Mouse (Mus musculus): ENCODE data around the gene Prss16.

DNA sequence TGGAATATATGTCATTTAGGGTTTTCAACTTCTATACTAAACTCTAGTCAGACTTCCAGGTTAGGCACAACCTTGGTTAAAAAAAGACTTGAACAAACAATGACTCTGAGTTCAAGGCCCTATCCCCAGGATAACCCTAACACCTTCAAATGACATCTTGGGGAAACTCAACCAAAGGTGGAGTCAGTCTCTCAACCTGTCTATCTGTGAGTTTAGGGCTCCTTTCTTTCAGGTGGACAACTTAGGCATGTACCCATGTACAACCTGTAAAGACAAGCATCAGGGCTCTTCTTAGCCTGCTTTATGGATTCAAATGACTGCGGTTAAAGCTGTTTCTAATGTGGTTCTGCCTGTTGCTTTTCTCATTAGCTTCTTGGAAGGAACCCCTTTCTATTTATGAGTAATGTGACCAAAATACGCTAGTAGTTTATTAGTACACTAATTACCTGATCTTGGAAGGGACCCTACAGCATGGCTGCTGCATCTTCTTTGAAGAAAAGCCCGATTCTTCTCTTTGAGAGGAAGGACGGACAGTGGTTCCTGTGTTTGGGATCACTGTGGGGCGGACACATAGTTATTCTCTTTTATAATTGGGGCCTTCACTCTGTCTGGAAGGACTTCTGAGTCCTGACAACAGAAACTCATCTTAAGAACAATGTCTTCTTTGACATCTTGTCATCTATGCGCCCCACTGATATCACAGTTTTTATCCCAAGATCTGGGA is 35.1 kb upstream of the Prss16 start:
- TF ChIP-seq CTCF (IDR thresholded peaks at IDR 0.05; ENCODE audit: control insufficient read depth, insufficient read depth, low read length), result no peak
- TF ChIP-seq POLR2A (IDR thresholded peaks at IDR 0.05; ENCODE audit: borderline replicate concordance, control insufficient read depth, low read depth, low read length), result no peak

Data from bone marrow, adult 2 months (tissue).